Mouse (Mus musculus): ENCODE results near the gene Spc25.

GRCm38 (mm10) chr2:69239315-69239714 lies 33.3 kb upstream of the Spc25 start:
- TF ChIP-seq POLR2A (IDR thresholded peaks at IDR 0.05; ENCODE audit: borderline replicate concordance, control insufficient read depth, low read depth, low read length) (no peak), CTCF (IDR thresholded peaks at IDR 0.05; ENCODE audit: control insufficient read depth, insufficient read depth, low read length) (no peak)
